In the genomic region with DNA sequence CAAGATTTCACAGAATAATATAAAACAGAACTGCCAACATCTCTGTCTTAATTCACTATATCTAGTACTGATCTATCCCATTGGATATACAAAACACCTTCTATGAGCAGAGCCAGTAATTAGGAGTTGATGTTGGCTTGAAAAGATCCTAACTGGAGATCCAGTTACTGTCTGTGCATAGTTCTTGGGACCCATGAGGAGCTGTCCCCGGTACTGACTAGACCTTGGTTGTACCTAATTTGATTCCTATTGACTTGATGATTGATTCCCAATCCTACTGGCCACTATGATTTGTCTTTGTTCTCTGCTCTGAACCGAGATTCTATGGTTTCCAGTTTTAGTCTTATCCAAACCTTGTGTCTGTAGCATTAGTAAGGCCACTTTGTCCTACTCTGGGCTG, we compare ENCODE assay signal across 15 mouse cellular contexts.
"Had no signal": no experiment of that assay in that cellular context is flagged by ENCODE, and none has a peak within 500 bp of the region (broad histone marks: within the 10 kb centered on the region; RNA-seq: fewer than 3 reads in every experiment).

No protein-coding gene starts in this region.

- H3K27ac ChIP-seq: left cerebral cortex, adult 2 months; limb, embryonic 12.5 days; liver, embryonic 14.5 days; macrophage; midbrain, embryonic 12.5 days; neural tube, embryonic 13.5 days; stomach, embryonic 15.5 days had no signal

- H3K9ac ChIP-seq: limb, embryonic 12.5 days; liver, embryonic 14.5 days; midbrain, embryonic 12.5 days; neural tube, embryonic 13.5 days; stomach, embryonic 15.5 days had no signal

- DNase-seq: kidney, adult 8-10 months; kidney, postnatal 10 days; lung, adult 2 months; lung, postnatal 10 days; retina, postnatal 1 day; thymus, adult 2 months; thymus, postnatal 25 days had no signal

- H3K9me3 ChIP-seq: limb, embryonic 12.5 days; midbrain, embryonic 12.5 days; neural tube, embryonic 13.5 days; stomach, embryonic 15.5 days had no signal

- ATAC-seq: midbrain, embryonic 16.5 days had no signal

- H3K27me3 ChIP-seq: limb, embryonic 12.5 days; midbrain, embryonic 12.5 days; neural tube, embryonic 13.5 days; stomach, embryonic 15.5 days had no signal

- H3K4me1 ChIP-seq: limb, embryonic 12.5 days; stomach, embryonic 15.5 days had no signal

- H3K4me3 ChIP-seq: left cerebral cortex, adult 2 months; limb, embryonic 12.5 days; midbrain, embryonic 12.5 days; neural tube, embryonic 13.5 days; stomach, embryonic 15.5 days had no signal

- H3K36me3 ChIP-seq: limb, embryonic 12.5 days; midbrain, embryonic 12.5 days; neural tube, embryonic 13.5 days; stomach, embryonic 15.5 days had no signal

- H3K4me2 ChIP-seq: limb, embryonic 12.5 days; midbrain, embryonic 12.5 days; neural tube, embryonic 13.5 days; stomach, embryonic 15.5 days had no signal
